Mouse (Mus musculus) neural tube, embryonic 13.5 days (tissue): ENCODE results near the gene Rapgef2. TPM values are rescaled to one million over a fixed set of nuclear protein-coding genes. Genes with fewer than 3 reads are reported as not detected.

Experiments used
- ATAC-seq: fragments of 200-750 bp; cut with Nextera tagmentation; 2 replicates; pipeline ENCODE4 v1.8.0; 2017; ENCODE audit warnings: low read depth, mild to moderate bottlenecking, moderate TSS enrichment, moderate library complexity
- H3K27ac ChIP-seq: fragments of 300-500 bp; sonication (generic); replicated peaks from 2 replicates; pipeline ENCODE4 v1.5.1; 2015; ENCODE audit warnings: moderate library complexity, mild to moderate bottlenecking, inconsistent platforms
- H3K27me3 ChIP-seq: fragments of 300-500 bp; sonication (generic); 2 replicates; pipeline ENCODE4 v1.6.1; 2015; ENCODE audit warnings: mild to moderate bottlenecking, inconsistent platforms
- H3K36me3 ChIP-seq: fragments of 300-500 bp; sonication (generic); 2 replicates; pipeline ENCODE4 v1.6.1; 2015; ENCODE audit warnings: mild to moderate bottlenecking, inconsistent platforms
- H3K4me1 ChIP-seq: fragments of 300-500 bp; sonication (generic); replicated peaks from 2 replicates; pipeline ENCODE4 v1.6.1; 2015; ENCODE audit warnings: inconsistent platforms
- H3K4me2 ChIP-seq: fragments of 300-500 bp; sonication (generic); 2 replicates; pipeline ENCODE4 v1.6.1; 2015; ENCODE audit warnings: inconsistent platforms, mild to moderate bottlenecking, moderate library complexity
- H3K4me3 ChIP-seq: fragments of 300-500 bp; sonication (generic); 2 replicates; pipeline ENCODE4 v1.5.1; 2015; ENCODE audit warnings: mild to moderate bottlenecking, inconsistent platforms
- H3K9ac ChIP-seq: fragments of 300-500 bp; sonication (generic); 2 replicates; pipeline ENCODE4 v1.6.1; 2015; ENCODE audit warnings: moderate library complexity, mild to moderate bottlenecking, inconsistent platforms
- H3K9me3 ChIP-seq: fragments of 300-500 bp; sonication (generic); 2 replicates; pipeline ENCODE4 v1.6.1; 2016; ENCODE audit warnings: inconsistent platforms
- WGBS: fragments of 180-500 bp; shearing (Covaris S2); methylation state at CpG from one replicate; pipeline ENCODE4 v1.1.7; 2015; 5-methylcytosine and 5-hydroxymethylcytosine counted together
- polyA plus RNA-seq: library from polyadenylated mRNA; unstranded; fragments of >200 nt; fragmentation: Nextera tagmentation; extraction: Ambion mirVana; gene quantifications from 2 replicates; pipeline ENCODE4 v1.2.1, GENCODE M21; 2015

Rapgef2 gene
- polyA plus RNA-seq, 1 experiment from 2014 or later = 6.9 TPM

DNA sequence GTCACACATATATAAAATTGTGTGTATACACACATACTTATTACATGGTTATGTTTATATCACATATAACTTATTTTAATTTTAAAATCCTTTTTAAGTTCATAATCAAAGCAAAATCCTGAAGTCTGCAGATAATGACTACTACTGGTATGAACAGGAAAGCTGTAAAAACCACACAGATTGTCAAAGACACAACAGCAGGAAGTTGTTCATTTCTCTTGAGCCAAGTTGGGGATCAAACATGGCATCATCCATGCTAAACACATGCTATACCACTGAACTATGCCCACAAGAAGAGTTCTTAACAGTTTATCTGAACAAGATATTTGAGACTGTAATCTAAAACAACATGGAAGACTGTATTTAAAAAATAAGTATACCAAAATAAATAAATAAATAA lies 147.7 kb downstream of the Rapgef2 start:
- Histone ChIP-seq H3K36me3 (no peaks in the 10 kb centered on the region), H3K27ac (no peak overlapping the region), H3K4me1 (peaks cover 32% of the 10 kb centered on the region), H3K27me3 (no peaks in the 10 kb centered on the region), H3K9me3 (no peaks in the 10 kb centered on the region), H3K9ac (no peak overlapping the region), H3K4me2 (no peak overlapping the region), H3K4me3 (no peak overlapping the region)
- ATAC-seq = no peak

DNA sequence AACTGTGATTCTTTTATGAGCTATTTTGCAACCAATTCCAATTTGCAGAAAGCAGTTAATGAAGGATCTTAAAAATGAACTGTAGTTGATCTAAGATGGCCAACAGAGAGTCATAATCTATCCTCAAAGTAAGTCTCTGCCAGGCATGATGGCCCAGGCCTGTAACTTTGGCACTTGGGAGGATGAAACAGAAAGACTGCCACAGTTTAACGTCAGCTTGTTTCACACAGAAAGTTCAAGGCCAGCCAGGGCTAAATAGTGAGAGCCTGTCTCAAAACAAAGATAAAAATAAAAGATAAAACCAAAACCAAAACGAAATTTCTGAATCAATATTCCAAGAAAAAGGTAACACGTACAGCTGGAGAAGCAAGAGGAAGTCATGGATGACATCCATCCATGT lies 155.3 kb downstream of the Rapgef2 start:
- Histone ChIP-seq H3K9me3 (no peaks in the 10 kb centered on the region), H3K9ac (no peak overlapping the region), H3K4me2 (no peak overlapping the region), H3K27me3 (no peaks in the 10 kb centered on the region), H3K4me1 (peaks cover 12% of the 10 kb centered on the region), H3K36me3 (no peaks in the 10 kb centered on the region), H3K27ac (no peak overlapping the region), H3K4me3 (no peak overlapping the region)
- WGBS = 81% methylated on average over 3 of the region's 3 CpGs
- no peak for ATAC-seq

DNA sequence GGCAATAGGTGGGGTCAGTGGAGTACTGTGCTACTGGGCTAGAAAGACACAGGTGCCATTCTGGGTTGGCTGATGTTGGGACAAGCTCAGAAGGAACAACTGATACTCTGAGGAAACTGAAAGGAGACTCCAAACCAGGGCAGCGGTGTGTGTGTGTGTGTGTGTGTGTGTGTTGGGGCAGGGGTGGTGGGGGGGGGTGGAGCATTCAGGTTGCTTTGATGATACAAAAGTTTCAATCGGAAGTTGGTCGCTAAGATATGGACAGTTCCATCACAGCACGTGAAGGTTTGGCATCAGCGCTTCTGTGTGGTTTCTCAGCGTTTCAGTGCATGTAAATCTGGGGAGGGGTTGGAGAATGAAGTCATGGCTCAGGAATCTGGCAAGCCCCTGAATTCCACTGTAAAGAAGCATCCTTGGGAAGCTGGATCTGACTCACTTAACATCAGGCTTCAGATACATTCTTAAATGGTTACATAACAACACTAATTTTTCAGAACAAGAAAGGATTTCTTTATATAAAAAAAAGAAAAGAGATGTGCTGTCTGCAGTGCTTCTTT lies 157.2 kb downstream of the Rapgef2 start:
- Histone ChIP-seq H3K9me3 (no peaks in the 10 kb centered on the region), H3K4me1 (peaks cover 12% of the 10 kb centered on the region), H3K9ac (no peak overlapping the region), H3K27ac (no peak overlapping the region), H3K4me3 (no peak overlapping the region), H3K36me3 (no peaks in the 10 kb centered on the region), H3K4me2 (no peak overlapping the region), H3K27me3 (no peaks in the 10 kb centered on the region)
- no peak; the same call in 1 of the 2 replicates for ATAC-seq
- 83% methylated on average over 6 of the region's 6 CpGs for WGBS

DNA sequence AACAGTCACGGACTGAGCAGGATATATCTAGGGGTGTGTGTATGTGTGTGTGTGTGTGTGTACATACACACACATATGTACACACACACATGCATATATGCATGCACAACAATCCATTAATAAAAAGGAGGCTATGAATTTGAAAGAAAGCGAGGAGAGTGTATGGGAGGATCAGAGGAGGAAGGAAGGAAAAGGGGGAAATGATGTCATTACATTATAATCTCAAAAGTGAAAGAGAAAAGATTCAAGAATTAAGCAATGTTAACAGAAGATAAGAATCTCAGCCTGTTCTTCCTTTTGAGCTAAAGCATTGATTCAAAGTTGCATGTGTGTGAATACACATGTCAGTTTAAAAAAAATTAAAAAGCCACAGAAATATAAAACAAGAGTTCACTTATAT lies 158.5 kb downstream of the Rapgef2 start:
- Histone ChIP-seq H3K4me2 (no peak overlapping the region), H3K27ac (no peak overlapping the region), H3K36me3 (no peaks in the 10 kb centered on the region), H3K4me3 (no peak overlapping the region), H3K27me3 (no peaks in the 10 kb centered on the region), H3K9me3 (no peaks in the 10 kb centered on the region), H3K9ac (no peak overlapping the region), H3K4me1 (peaks cover 12% of the 10 kb centered on the region)
- ATAC-seq = no peak
- WGBS = 87% methylated on average over 2 of the region's 2 CpGs

DNA sequence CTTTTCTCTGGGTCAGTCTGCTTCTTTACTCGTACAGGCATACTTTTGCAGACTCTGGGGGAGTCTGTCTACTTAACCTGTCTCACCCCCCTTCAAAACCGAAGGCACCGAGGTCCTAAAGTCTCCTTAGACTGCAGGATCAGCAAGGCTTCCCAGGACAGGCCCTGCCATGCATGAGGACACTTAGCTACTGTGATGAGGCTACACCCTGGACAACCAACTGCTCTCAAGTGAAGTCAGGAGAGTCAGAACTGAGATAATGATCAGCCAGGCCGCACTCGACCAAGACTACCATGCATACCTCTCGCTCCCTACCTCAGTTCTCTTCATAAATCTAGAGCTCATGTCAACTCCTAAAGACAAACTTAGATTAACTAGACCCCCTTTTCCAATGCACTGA lies 159.5 kb downstream of the Rapgef2 start:
- H3K36me3 ChIP-seq = no peaks in the 10 kb centered on the region
- H3K4me3 ChIP-seq = no peak overlapping the region
- H3K4me1 ChIP-seq = peaks cover 15% of the 10 kb centered on the region
- 90% methylated on average over 6 of the region's 6 CpGs for WGBS
- no peak for ATAC-seq
- H3K9ac ChIP-seq = no peak overlapping the region
- H3K9me3 ChIP-seq = no peaks in the 10 kb centered on the region
- H3K27me3 ChIP-seq = no peaks in the 10 kb centered on the region
- no peak overlapping the region for H3K4me2 ChIP-seq
- no peak overlapping the region for H3K27ac ChIP-seq

DNA sequence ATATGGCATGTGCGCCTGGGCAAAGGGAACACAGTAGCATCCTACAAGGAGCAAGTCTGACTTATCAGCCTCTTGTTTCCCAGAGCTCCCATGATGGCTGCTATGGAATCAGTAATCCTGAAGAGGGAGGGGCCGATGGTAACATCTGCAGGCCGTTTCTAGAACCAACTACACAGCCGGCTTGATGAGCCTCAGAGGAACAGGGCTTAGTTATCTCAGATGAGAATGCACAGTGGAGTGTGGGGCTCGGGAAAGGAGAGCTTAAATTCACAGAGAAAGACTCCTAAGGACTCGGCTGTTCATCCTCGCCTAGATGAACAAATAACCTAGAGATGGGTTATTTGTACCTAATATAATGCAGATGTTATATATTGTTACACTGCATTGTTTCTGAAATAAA lies 164.9 kb downstream of the Rapgef2 start:
- no peak overlapping the region for H3K4me3 ChIP-seq
- H3K27ac ChIP-seq = peak overlapping the region; percentile 49
- ATAC-seq = peak; percentile 52; the same call in 1 of the 2 replicates
- H3K9ac ChIP-seq = no peak overlapping the region
- no peaks in the 10 kb centered on the region; the same call in 1 of the 2 replicates for H3K9me3 ChIP-seq
- peaks cover 10% of the 10 kb centered on the region for H3K4me1 ChIP-seq
- no peak overlapping the region for H3K4me2 ChIP-seq
- WGBS = 69% methylated on average over 7 of the region's 7 CpGs
- no peaks in the 10 kb centered on the region for H3K36me3 ChIP-seq
- no peaks in the 10 kb centered on the region for H3K27me3 ChIP-seq

DNA sequence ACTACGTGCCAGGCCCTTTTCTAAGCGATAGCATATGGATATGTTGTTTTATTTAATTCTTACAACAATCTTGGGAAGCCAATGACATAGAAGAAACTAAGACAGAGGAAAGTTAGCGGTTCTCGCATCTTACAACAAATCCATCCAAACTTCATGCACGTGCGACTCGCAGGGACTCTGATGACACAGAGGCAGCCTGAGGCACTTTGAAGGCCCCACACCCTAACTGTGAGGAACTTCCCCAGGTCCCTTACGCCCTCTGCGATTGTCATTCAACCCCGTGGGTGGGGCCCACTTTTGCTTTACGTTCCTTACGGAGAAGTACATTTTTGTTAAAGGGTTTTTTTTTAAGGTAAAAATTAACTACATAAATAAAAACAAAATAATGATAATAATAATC lies 166.3 kb downstream of the Rapgef2 start:
- WGBS = 92% methylated on average over 12 of the region's 12 CpGs
- H3K36me3 ChIP-seq = no peaks in the 10 kb centered on the region

DNA sequence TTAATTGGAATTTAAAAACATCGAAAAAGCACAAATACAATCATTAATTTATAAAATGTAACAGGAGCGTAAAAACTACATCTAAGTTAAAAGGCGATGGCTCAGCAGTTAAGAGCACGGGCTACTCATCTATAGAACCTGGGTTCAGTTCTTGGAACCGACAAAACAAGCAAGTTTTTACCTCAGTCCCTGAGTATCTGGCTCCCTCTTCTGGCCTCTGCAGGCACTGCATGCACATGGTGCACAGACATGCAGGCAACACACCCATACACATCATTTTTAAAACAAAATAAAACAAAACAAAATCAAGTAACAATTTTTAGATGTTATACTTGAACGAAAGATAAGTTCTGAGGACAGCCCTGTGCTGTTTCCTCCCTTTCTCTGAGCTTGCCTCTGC lies 176.2 kb downstream of the Rapgef2 start:
- 93% methylated on average over 6 of the region's 6 CpGs for WGBS
- Histone ChIP-seq H3K4me2 (no peak overlapping the region), H3K9ac (no peak overlapping the region), H3K27me3 (no peaks in the 10 kb centered on the region), H3K9me3 (peaks cover 7% of the 10 kb centered on the region; the same call in 1 of the 2 replicates), H3K27ac (no peak overlapping the region), H3K36me3 (peaks cover 16% of the 10 kb centered on the region; the same call in 1 of the 2 replicates), H3K4me3 (no peak overlapping the region), H3K4me1 (no peaks in the 10 kb centered on the region)
- no peak for ATAC-seq

More for the DNA sequence above, 166.3 kb downstream of the Rapgef2 start:
- peaks cover 10% of the 10 kb centered on the region for H3K4me1 ChIP-seq
- no peak overlapping the region for H3K9ac ChIP-seq
- H3K9me3 ChIP-seq = no peaks in the 10 kb centered on the region; the same call in 1 of the 2 replicates
- no peaks in the 10 kb centered on the region for H3K27me3 ChIP-seq
- no peak overlapping the region for H3K4me2 ChIP-seq
- H3K4me3 ChIP-seq = no peak overlapping the region
- no peak overlapping the region for H3K27ac ChIP-seq
- no peak for ATAC-seq

DNA sequence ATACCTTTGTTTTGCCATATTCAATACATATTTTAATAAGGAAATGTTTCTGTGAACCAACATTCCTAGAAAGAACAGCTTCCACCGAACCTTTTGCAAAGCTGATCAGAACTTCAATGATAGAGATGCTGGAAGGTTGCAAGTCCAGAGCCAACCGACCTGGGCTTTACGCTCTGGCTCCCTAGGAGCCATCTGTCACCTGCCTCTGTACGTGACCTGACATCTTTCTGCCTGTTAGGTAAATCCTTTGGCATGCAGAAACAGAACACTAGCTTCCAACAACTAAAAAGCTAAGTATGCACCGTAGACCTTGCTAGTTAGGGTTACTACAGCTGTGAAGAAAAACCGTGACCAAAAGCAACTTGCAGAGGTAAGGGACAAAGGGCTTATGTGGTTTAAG lies 178.1 kb downstream of the Rapgef2 start:
- Histone ChIP-seq H3K27ac (no peak overlapping the region), H3K9ac (no peak overlapping the region), H3K4me3 (no peak overlapping the region), H3K9me3 (peaks cover 7% of the 10 kb centered on the region; the same call in 1 of the 2 replicates), H3K36me3 (peaks cover 24% of the 10 kb centered on the region), H3K27me3 (no peaks in the 10 kb centered on the region), H3K4me1 (no peaks in the 10 kb centered on the region), H3K4me2 (no peak overlapping the region)
- ATAC-seq = no peak
- 89% methylated on average over 6 of the region's 6 CpGs for WGBS

DNA sequence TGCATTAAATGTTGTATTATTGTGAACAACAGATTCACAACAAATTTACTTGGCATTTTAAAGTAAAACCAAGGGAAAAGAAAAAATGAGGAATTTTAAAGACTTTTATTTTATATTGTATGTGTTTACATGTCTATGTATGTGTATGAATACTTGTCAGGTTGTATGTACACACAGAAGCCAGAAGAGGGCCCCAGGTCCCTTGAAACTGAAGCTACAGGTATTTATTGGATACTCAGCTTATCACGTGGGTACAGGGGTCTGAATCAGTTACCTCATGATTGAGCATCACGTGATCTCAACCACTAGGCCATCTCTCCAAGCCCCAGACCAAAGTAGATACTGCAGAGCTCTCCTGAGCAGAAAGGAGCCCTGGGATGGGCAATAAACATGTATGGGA lies 180.0 kb downstream of the Rapgef2 start:
- Histone ChIP-seq H3K27ac (no peak overlapping the region), H3K27me3 (no peaks in the 10 kb centered on the region), H3K9ac (no peak overlapping the region), H3K36me3 (peaks cover 31% of the 10 kb centered on the region), H3K4me2 (no peak overlapping the region), H3K4me1 (no peaks in the 10 kb centered on the region), H3K9me3 (peaks cover 7% of the 10 kb centered on the region; the same call in 1 of the 2 replicates), H3K4me3 (no peak overlapping the region)
- ATAC-seq = no peak
- 85% methylated on average over 2 of the region's 2 CpGs for WGBS

DNA sequence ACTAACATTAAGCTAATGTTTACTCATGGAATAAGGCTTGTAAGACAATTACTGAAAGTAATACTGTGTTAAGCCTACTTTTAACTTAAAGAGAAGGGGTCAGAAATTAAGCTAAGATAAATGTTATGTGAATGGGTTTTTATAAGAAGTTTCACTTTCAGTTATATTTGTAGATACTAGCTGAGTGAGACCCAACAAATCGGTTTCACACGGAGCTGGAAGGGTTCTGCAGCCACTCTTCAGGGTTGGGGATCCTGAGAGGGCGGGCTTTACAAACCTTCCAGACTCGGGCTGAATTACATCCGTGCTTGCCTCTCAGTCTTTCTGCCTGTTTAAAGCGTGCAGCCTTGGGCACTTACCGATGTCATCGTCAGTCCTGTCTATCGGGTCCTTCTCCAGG lies 182.7 kb downstream of the Rapgef2 start:
- no peaks in the 10 kb centered on the region for H3K27me3 ChIP-seq
- no peaks in the 10 kb centered on the region for H3K4me1 ChIP-seq
- no peak overlapping the region for H3K27ac ChIP-seq
- no peak overlapping the region for H3K4me3 ChIP-seq
- peaks cover 7% of the 10 kb centered on the region; the same call in 1 of the 2 replicates for H3K9me3 ChIP-seq
- no peak overlapping the region for H3K4me2 ChIP-seq
- peaks cover 32% of the 10 kb centered on the region for H3K36me3 ChIP-seq
- no peak overlapping the region for H3K9ac ChIP-seq
- WGBS = 95% methylated on average over 9 of the region's 9 CpGs
- no peak for ATAC-seq

DNA sequence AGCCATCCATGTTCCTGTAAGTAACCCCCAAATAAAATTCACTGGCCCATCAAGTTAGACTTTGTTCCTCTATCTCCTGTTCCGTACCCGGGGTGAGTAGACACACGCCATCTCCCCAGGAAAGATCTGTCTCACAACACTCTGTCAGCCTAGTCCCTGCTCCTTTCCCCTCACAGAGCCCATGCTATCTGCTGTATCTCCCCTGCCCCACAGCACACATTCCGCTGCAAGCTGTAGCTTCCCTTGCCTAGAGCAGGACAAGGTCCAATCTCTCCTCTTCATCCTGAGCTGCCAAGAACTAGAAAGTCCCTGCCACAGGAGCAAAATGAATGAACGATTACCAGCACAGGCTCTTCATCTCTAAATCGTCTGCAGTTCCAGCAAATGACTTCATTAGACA lies 184.6 kb downstream of the Rapgef2 start:
- no peaks in the 10 kb centered on the region for H3K27me3 ChIP-seq
- H3K27ac ChIP-seq = no peak overlapping the region
- H3K9me3 ChIP-seq = peaks cover 4% of the 10 kb centered on the region; the same call in 1 of the 2 replicates
- H3K4me2 ChIP-seq = no peak overlapping the region
- H3K9ac ChIP-seq = no peak overlapping the region
- WGBS = 94% methylated on average over 6 of the region's 6 CpGs
- no peak for ATAC-seq
- H3K4me1 ChIP-seq = no peaks in the 10 kb centered on the region
- peaks cover 41% of the 10 kb centered on the region for H3K36me3 ChIP-seq
- no peak overlapping the region for H3K4me3 ChIP-seq

DNA sequence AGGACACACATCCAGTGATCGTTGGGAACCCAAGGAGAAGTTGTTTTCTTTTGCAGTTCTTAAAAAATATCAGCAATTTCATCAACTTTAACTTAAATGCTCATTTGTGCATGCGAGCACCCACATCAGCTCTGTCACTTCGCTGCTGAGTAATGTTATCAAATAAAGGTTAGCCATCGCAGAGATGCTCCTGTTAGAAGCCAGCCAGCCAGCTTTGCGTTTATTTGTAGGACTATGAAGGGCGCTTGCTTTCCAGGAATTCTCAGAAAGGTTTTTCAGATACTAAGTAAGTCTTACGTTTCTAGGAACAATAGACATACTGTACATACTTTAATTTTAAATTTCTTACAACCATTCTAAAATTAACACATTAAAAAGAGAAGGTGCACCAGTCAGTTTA lies 185.5 kb downstream of the Rapgef2 start:
- ATAC-seq = no peak
- no peak overlapping the region for H3K4me3 ChIP-seq
- 95% methylated on average over 7 of the region's 7 CpGs for WGBS

More for the DNA sequence above, 185.5 kb downstream of the Rapgef2 start:
- Histone ChIP-seq H3K4me1 (no peaks in the 10 kb centered on the region), H3K9ac (no peak overlapping the region), H3K27ac (no peak overlapping the region), H3K4me2 (no peak overlapping the region), H3K27me3 (no peaks in the 10 kb centered on the region), H3K9me3 (no peaks in the 10 kb centered on the region), H3K36me3 (peaks cover 38% of the 10 kb centered on the region)
